Mouse (Mus musculus): ENCODE measurements around the gene Sh3bp5.

GRCm38 (mm10) chr14:31416411-31416810, 19.5 kb downstream of the Sh3bp5 start:
- TF ChIP-seq CTCF (IDR thresholded peaks at IDR 0.05) (no peak), EP300 (IDR thresholded peaks at IDR 0.05) (no peak)
